Mouse (Mus musculus) adrenal gland, postnatal 25 days (tissue): ENCODE data around the gene Ttc30b. TPM values are rescaled to one million over a fixed set of nuclear protein-coding genes. Genes with fewer than 3 reads are reported as not detected.
"Not testable (repeated sequence)": the region's sequence is repeated elsewhere in the genome, so short reads cannot be mapped to it uniquely, and the experiment has no call there.

ENCODE experiments used
- DNase-seq: peaks from one replicate; pipeline ENCODE4 v3.0.0; 2021; ENCODE audit warnings: mixed read lengths
- total RNA-seq: library from RNA; stranded (reverse); gene quantifications from 2 replicates; pipeline ENCODE4 v1.2.3, GENCODE M21; 2021

The Ttc30b gene
- total RNA-seq, 1 experiment from 2014 or later = 26.4 TPM

DNA sequence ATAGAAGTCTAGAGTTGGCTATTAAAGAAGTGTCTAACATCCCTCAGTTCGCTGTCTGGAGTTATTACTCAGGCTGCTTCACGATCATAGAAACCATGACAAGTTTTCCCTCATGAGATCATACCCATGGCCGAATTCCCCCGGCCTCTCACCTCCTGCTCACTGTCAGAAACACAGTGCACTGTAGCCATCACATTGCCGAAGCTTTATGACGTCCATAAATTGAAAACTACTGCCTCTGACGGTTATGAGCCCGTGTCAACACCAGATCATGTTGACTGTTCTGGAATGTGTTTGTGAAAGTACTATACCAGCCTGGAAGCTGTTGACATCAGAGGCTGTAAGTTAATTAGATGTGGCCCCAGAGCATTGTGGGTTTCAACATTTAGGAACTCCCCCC is 12.3 kb upstream of the Ttc30b start:
- no peak for DNase-seq

- DNase-seq = not testable (repeated sequence)
These were observed 767 bp downstream of the Ttc30b start for GRCm38 (mm10) chr2:75937520-75938116.

- not testable (repeated sequence) for DNase-seq
These were observed 1.7 kb downstream of the Ttc30b start for GRCm38 (mm10) chr2:75936685-75937084.

GRCm38 (mm10) chr2:75933541-75933940 is 4.8 kb downstream of the Ttc30b start:
- no peak for DNase-seq

- DNase-seq = no peak
These were observed 7.4 kb downstream of the Ttc30b start for GRCm38 (mm10) chr2:75930941-75931340.

DNA sequence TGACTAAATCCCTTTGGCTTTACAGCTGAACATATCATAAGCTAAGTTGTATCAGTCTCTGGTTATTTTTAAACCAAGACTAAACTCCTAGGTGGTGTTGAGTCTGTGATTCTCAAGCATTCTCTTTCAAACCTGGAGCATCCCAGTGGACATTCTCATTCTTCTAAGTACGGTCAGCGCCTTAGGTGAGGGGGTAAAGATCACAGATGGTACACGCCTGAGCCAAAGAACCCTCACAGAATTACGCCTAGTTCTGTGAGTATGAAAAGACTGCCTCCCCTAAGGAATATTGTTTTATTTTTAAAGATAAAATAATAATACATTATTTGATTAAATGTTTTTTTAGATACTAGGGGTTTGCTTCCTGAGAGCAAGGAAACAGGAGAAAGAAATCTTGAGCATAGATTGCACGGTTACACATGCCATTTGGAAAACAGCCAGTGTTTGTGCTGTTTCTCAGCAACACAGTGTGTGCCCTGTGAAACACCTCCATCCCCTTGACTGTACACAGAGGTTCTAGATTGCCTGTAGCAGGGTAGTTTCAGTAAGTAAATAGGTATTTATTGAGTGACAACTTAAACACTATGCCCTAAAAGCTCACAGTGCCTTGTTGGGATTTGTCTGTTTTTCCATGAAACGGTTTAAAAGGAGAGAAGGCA is 8.5 kb downstream of the Ttc30b start:
- DNase-seq = no peak

DNA sequence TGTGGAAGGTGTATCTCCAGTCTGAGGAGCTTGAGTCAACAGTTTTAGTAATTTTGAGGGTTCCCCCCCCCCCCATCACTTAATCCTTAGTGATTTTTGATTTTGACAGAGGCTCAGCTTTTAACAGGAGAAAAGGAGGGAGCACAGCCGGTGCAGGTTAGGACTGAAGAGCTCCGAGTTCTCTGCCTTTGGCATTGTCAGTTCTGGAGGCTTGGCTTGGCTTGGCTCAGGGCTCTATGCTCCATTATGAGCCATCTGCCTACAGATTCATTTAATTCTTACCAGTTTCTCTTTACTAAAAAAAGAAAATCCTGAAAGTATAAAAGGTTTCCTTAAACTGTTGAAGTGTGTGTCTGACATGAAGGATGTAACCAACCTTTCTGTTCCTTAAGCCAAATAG is 9.2 kb downstream of the Ttc30b start:
- no peak for DNase-seq

- DNase-seq = no peak
These were observed 10.4 kb downstream of the Ttc30b start for GRCm38 (mm10) chr2:75928011-75928410.

- no peak for DNase-seq
These were observed 12.3 kb downstream of the Ttc30b start for GRCm38 (mm10) chr2:75926061-75926460.

GRCm38 (mm10) chr2:75923807-75924340 is 14.5 kb downstream of the Ttc30b start:
- DNase-seq = no peak

GRCm38 (mm10) chr2:75915040-75915439 is 23.3 kb downstream of the Ttc30b start:
- DNase-seq = no peak

DNA sequence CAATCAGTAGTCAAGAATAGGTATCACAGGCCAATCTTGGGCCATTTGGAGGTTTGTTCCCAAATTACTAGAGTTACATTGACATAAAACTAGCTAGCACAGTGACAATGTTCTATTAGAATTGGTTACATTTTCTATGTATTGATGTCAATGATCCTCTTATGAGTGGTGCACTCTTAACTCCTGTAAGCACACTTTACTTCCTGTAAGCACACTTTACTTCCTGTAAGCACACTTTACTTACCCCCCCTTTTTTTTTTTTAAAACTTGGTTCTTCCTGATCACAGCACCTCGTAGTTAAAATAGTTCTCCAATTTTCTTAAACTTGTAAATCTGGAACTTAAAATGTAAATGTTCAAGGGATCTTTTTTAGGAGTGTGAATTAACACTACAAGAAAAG is 31.2 kb downstream of the Ttc30b start:
- DNase-seq = no peak

DNA sequence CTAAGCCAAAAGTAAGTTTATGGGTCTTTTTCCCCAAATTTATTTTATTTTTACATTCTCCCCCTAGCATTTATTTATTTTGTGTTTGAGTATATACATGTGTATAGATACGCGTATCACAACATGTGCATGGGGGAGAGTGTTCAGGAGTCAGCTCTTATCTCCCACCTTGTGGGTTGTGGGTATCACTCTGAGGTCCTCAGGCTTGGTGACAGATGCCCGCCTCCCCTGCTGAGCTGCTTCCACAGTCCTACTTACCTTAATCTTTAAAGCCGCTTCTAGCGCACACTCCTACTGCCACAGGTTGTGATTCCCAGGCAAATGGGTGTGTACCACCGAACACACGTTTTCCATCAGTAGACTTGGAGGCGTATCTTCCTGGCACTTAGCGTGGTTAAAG is 36.5 kb downstream of the Ttc30b start:
- DNase-seq = no peak

GRCm38 (mm10) chr2:75900281-75900680 is 38.1 kb downstream of the Ttc30b start:
- DNase-seq = no peak

DNA sequence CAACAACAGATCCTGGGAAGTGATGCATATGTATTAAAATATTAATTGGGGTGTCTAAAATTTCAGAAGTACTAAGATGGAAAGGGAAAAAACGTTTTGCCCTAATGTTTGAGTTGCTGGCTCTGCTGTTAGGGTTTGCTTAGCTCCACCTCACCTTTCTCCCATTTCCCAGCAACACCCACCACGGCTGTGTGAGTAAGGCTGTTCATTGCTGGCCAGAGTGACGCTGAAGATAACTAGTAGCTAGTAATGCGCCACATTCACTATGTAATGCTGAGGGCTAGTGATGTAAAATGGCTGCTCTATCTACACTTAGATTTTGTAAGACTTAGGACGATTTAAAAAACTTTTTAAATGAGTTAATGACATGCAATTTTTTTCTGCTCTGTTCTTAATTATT is 42.7 kb downstream of the Ttc30b start:
- no peak for DNase-seq

DNA sequence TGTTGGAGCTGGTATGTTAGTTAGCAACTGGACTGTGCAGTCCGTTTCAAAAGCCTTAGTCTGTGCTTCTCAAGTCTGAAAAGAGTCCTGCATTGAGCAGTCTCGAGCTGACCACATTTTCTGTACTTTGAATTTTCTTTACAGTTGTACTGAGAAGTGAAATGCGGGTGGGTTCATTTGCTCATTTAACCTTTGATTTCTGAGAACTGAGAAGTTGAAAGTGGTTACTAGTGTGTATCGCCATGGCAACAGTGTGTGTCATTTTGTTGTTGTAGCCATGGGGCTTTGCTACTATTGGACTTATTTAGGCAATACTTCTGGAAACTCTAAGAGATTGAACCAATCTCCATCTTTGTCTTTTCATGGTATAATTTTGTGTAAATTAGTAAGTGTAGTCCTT is 46.4 kb downstream of the Ttc30b start:
- DNase-seq = no peak

Other genes with a start within 250 kb of the Ttc30b start
- 106 TPM in 2 replicates for gene Nfe2l2, start 233.9 kb downstream of the Ttc30b start, total RNA-seq
- 39.8 and 46.6 TPM in 2 replicates for gene Agps, start 106.4 kb downstream of the Ttc30b start, total RNA-seq
- gene Ttc30a2, start 39.6 kb upstream of the Ttc30b start, total RNA-seq = 0.52 and 0.79 TPM in 2 replicates
- 4.0 and 4.3 TPM in 2 replicates for gene Ttc30a1, start 43.4 kb upstream of the Ttc30b start, total RNA-seq